Mouse (Mus musculus) lung, adult 2 months (tissue): ENCODE results near the gene Ndufb2.
A peak's percentile ranks its signal among the peaks of the same experiment; 100 is the strongest.

Experiments
- CTCF ChIP-seq: fragments of 200-500 bp; IDR thresholded peaks from 2 replicates; pipeline ENCODE4 v1.5.1; 2011; ENCODE audit warnings: mild to moderate bottlenecking, low read length, control low read depth; ENCODE audit not compliant: insufficient read depth
- POLR2A ChIP-seq: fragments of 200-500 bp; IDR thresholded peaks from 2 replicates; pipeline ENCODE4 v1.6.1; 2011; ENCODE audit warnings: low read depth, mild to moderate bottlenecking, control low read depth, low read length, borderline replicate concordance; ENCODE audit errors: extremely low read depth

- TF ChIP-seq POLR2A, result peak; percentile 84; the same call in 1 of the 2 replicates
- TF ChIP-seq CTCF, result no peak
These were observed 18.4 kb upstream of the Ndufb2 start, which contains the start of gene Adck2 for GRCm38 (mm10) chr6:39573791-39574554.
